Mouse (Mus musculus): ENCODE data around the gene Tlr5.

GRCm38 (mm10) chr1:182956186-182956960, 1.8 kb downstream of the Tlr5 start:
- TF ChIP-seq CTCF (IDR thresholded peaks at IDR 0.05; ENCODE audit: low read depth, low read length) (no peak), GATA1 (IDR thresholded peaks at IDR 0.05; ENCODE audit: borderline replicate concordance, low read length) (no peak)
